Mouse (Mus musculus) forebrain, embryonic 12.5 days (tissue): ENCODE results near the gene Akap9. TPM values are rescaled to one million over a fixed set of nuclear protein-coding genes. Genes with fewer than 3 reads are reported as not detected.
"Not testable (repeated sequence)": the region's sequence is repeated elsewhere in the genome, so short reads cannot be mapped to it uniquely, and the experiment has no call there.

Source experiments
- ATAC-seq: fragments of 200-750 bp; cut with Nextera tagmentation; 2 replicates; pipeline ENCODE4 v1.8.0; 2017; ENCODE audit warnings: moderate TSS enrichment; ENCODE audit not compliant: low FRiP score
- H3K27ac ChIP-seq: fragments of 300-500 bp; sonication (generic); 2 replicates; pipeline ENCODE4 v1.5.1; 2016; ENCODE audit warnings: mild to moderate bottlenecking
- H3K27me3 ChIP-seq: fragments of 300-500 bp; sonication (generic); 2 replicates; pipeline ENCODE4 v1.6.1; 2016; ENCODE audit warnings: mild to moderate bottlenecking
- H3K36me3 ChIP-seq: fragments of 300-500 bp; sonication (generic); replicated peaks from 2 replicates; pipeline ENCODE4 v1.6.1; 2016; ENCODE audit warnings: mild to moderate bottlenecking
- H3K4me1 ChIP-seq: fragments of 300-500 bp; sonication (generic); 2 replicates; pipeline ENCODE4 v1.6.1; 2016
- H3K4me2 ChIP-seq: fragments of 300-500 bp; sonication (generic); 2 replicates; pipeline ENCODE4 v1.6.1; 2016; ENCODE audit warnings: mild to moderate bottlenecking, moderate library complexity
- H3K4me3 ChIP-seq: fragments of 300-500 bp; sonication (generic); replicated peaks from 2 replicates; pipeline ENCODE4 v1.5.1; 2016; ENCODE audit warnings: mild to moderate bottlenecking
- H3K9ac ChIP-seq: fragments of 300-500 bp; sonication (generic); 2 replicates; pipeline ENCODE4 v1.6.1; 2016; ENCODE audit warnings: mild to moderate bottlenecking
- H3K9me3 ChIP-seq: fragments of 300-500 bp; sonication (generic); 2 replicates; pipeline ENCODE4 v1.6.1; 2016
- WGBS: fragments of 180-500 bp; shearing (Covaris S2); methylation state at CpG from one replicate; pipeline ENCODE4 v1.1.7; 2016; 5-methylcytosine and 5-hydroxymethylcytosine counted together
- polyA plus RNA-seq: library from polyadenylated mRNA; unstranded; fragments of >200 nt; fragmentation: Nextera tagmentation; extraction: Ambion mirVana; gene quantifications from 2 replicates; pipeline ENCODE4 v1.2.1, GENCODE M21; 2016

Akap9 gene
- polyA plus RNA-seq, 1 experiment from 2014 or later, result 296 TPM

GRCm38 (mm10) chr5:4023742-4024681, 96.2 kb downstream of the Akap9 start:
- Histone ChIP-seq H3K9ac (no peak overlapping the region), H3K27me3 (no peaks in the 10 kb centered on the region), H3K4me1 (no peaks in the 10 kb centered on the region), H3K4me2 (no peak overlapping the region), H3K4me3 (no peak overlapping the region), H3K36me3 (peaks cover 29% of the 10 kb centered on the region), H3K9me3 (no peaks in the 10 kb centered on the region), H3K27ac (no peak overlapping the region)
- no peak for ATAC-seq
- 78% methylated on average over 16 of the region's 16 CpGs for WGBS

GRCm38 (mm10) chr5:4024727-4025126, 96.9 kb downstream of the Akap9 start:
- no peak overlapping the region for H3K4me2 ChIP-seq
- H3K27ac ChIP-seq, result no peak overlapping the region
- WGBS, result 78% methylated on average over 4 of the region's 4 CpGs
- H3K36me3 ChIP-seq, result peaks cover 24% of the 10 kb centered on the region
- no peaks in the 10 kb centered on the region for H3K4me1 ChIP-seq
- H3K4me3 ChIP-seq, result no peak overlapping the region
- H3K9me3 ChIP-seq, result no peaks in the 10 kb centered on the region
- no peak overlapping the region for H3K9ac ChIP-seq
- no peaks in the 10 kb centered on the region for H3K27me3 ChIP-seq
- ATAC-seq, result no peak

GRCm38 (mm10) chr5:4026336-4026735, 98.5 kb downstream of the Akap9 start:
- not testable (repeated sequence) for H3K9ac ChIP-seq, H3K4me2 ChIP-seq, H3K4me1 ChIP-seq, H3K27me3 ChIP-seq, H3K4me3 ChIP-seq, H3K9me3 ChIP-seq, ATAC-seq, H3K27ac ChIP-seq
- WGBS, result 97% methylated on average over 1 of the region's 1 CpGs
- H3K36me3 ChIP-seq, result peaks cover 22% of the 10 kb centered on the region

- ATAC-seq, result no peak
- WGBS, result 93% methylated on average over 6 of the region's 6 CpGs
- Histone ChIP-seq H3K27ac (no peak overlapping the region), H3K4me3 (no peak overlapping the region), H3K27me3 (no peaks in the 10 kb centered on the region), H3K9ac (no peak overlapping the region), H3K4me2 (no peak overlapping the region), H3K36me3 (peaks cover 24% of the 10 kb centered on the region), H3K9me3 (no peaks in the 10 kb centered on the region), H3K4me1 (no peaks in the 10 kb centered on the region)
These were observed 100.8 kb downstream of the Akap9 start for GRCm38 (mm10) chr5:4028486-4029173.

GRCm38 (mm10) chr5:4031846-4032245, 104.0 kb downstream of the Akap9 start:
- ATAC-seq, result no peak
- no peak overlapping the region for H3K27ac ChIP-seq
- H3K27me3 ChIP-seq, result no peaks in the 10 kb centered on the region
- 90% methylated on average over 4 of the region's 4 CpGs for WGBS
- no peak overlapping the region for H3K4me2 ChIP-seq
- no peaks in the 10 kb centered on the region for H3K9me3 ChIP-seq
- no peak overlapping the region for H3K9ac ChIP-seq
- no peak overlapping the region for H3K4me3 ChIP-seq
- H3K4me1 ChIP-seq, result no peaks in the 10 kb centered on the region
- peaks cover 49% of the 10 kb centered on the region for H3K36me3 ChIP-seq

- no peak overlapping the region for H3K4me3 ChIP-seq
- peaks cover 71% of the 10 kb centered on the region for H3K36me3 ChIP-seq
- WGBS, result 96% methylated on average over 9 of the region's 9 CpGs
- no peaks in the 10 kb centered on the region for H3K9me3 ChIP-seq
- no peak overlapping the region for H3K4me2 ChIP-seq
- H3K9ac ChIP-seq, result no peak overlapping the region
- no peaks in the 10 kb centered on the region for H3K27me3 ChIP-seq
- no peak overlapping the region for H3K27ac ChIP-seq
- ATAC-seq, result no peak
- H3K4me1 ChIP-seq, result no peaks in the 10 kb centered on the region
These were observed 108.8 kb downstream of the Akap9 start for GRCm38 (mm10) chr5:4036686-4037085.

GRCm38 (mm10) chr5:4039351-4039750, 111.5 kb downstream of the Akap9 start:
- Histone ChIP-seq H3K4me1 (no peaks in the 10 kb centered on the region), H3K9me3 (no peaks in the 10 kb centered on the region), H3K27me3 (no peaks in the 10 kb centered on the region), H3K4me3 (no peak overlapping the region), H3K36me3 (peaks cover 82% of the 10 kb centered on the region), H3K27ac (no peak overlapping the region), H3K9ac (no peak overlapping the region), H3K4me2 (no peak overlapping the region)
- 89% methylated on average over 8 of the region's 8 CpGs for WGBS
- no peak for ATAC-seq

- H3K4me3 ChIP-seq, result no peak overlapping the region
- H3K9me3 ChIP-seq, result no peaks in the 10 kb centered on the region
- no peak for ATAC-seq
- no peak overlapping the region for H3K27ac ChIP-seq
- H3K4me1 ChIP-seq, result no peaks in the 10 kb centered on the region
- H3K36me3 ChIP-seq, result peaks cover 78% of the 10 kb centered on the region
- H3K4me2 ChIP-seq, result no peak overlapping the region
- no peaks in the 10 kb centered on the region for H3K27me3 ChIP-seq
- H3K9ac ChIP-seq, result no peak overlapping the region
- 81% methylated on average over 6 of the region's 6 CpGs for WGBS
These were observed 112.5 kb downstream of the Akap9 start for GRCm38 (mm10) chr5:4040372-4040771.

- H3K36me3 ChIP-seq, result peaks cover 78% of the 10 kb centered on the region
- no peaks in the 10 kb centered on the region for H3K4me1 ChIP-seq
- no peaks in the 10 kb centered on the region for H3K27me3 ChIP-seq
- H3K27ac ChIP-seq, result no peak overlapping the region
- 91% methylated on average over 2 of the region's 2 CpGs for WGBS
- no peak overlapping the region for H3K9ac ChIP-seq
- no peak for ATAC-seq
- no peaks in the 10 kb centered on the region for H3K9me3 ChIP-seq
- H3K4me3 ChIP-seq, result no peak overlapping the region
- H3K4me2 ChIP-seq, result no peak overlapping the region
These were observed 113.1 kb downstream of the Akap9 start for GRCm38 (mm10) chr5:4040922-4041321.

- Histone ChIP-seq H3K9ac (no peak overlapping the region), H3K4me3 (no peak overlapping the region), H3K27ac (no peak overlapping the region), H3K4me2 (no peak overlapping the region), H3K9me3 (no peaks in the 10 kb centered on the region), H3K4me1 (no peaks in the 10 kb centered on the region), H3K36me3 (peaks cover 81% of the 10 kb centered on the region), H3K27me3 (no peaks in the 10 kb centered on the region)
- WGBS, result 93% methylated on average over 8 of the region's 8 CpGs
- no peak for ATAC-seq
These were observed 132.5 kb downstream of the Akap9 start for GRCm38 (mm10) chr5:4060313-4060712.

GRCm38 (mm10) chr5:4066476-4067115, 138.7 kb downstream of the Akap9 start:
- 95% methylated on average over 18 of the region's 18 CpGs for WGBS
- Histone ChIP-seq H3K4me2 (no peak overlapping the region), H3K4me3 (no peak overlapping the region), H3K9ac (no peak overlapping the region), H3K9me3 (no peaks in the 10 kb centered on the region), H3K4me1 (no peaks in the 10 kb centered on the region), H3K27ac (no peak overlapping the region), H3K36me3 (peaks cover 89% of the 10 kb centered on the region), H3K27me3 (no peaks in the 10 kb centered on the region)
- ATAC-seq, result no peak

- H3K27ac ChIP-seq, result no peak overlapping the region
- no peaks in the 10 kb centered on the region for H3K9me3 ChIP-seq
- H3K4me1 ChIP-seq, result no peaks in the 10 kb centered on the region
- no peak overlapping the region for H3K9ac ChIP-seq
- peaks cover 89% of the 10 kb centered on the region for H3K36me3 ChIP-seq
- no peak overlapping the region for H3K4me2 ChIP-seq
- WGBS, result 90% methylated on average over 3 of the region's 3 CpGs
- no peaks in the 10 kb centered on the region for H3K27me3 ChIP-seq
- no peak overlapping the region for H3K4me3 ChIP-seq
- ATAC-seq, result no peak
These were observed 139.3 kb downstream of the Akap9 start for GRCm38 (mm10) chr5:4067203-4067602.
